Mouse (Mus musculus) olfactory bulb, adult 2 months (tissue): Measurements from ENCODE around the gene Lama5.

Source experiments
- CTCF ChIP-seq: fragments of 200-500 bp; IDR thresholded peaks from 2 replicates; pipeline ENCODE4 v1.5.1; 2012; ENCODE audit warnings: low read depth, mild to moderate bottlenecking, low read length, moderate library complexity; ENCODE audit not compliant: insufficient read depth
- POLR2A ChIP-seq: fragments of 200-500 bp; IDR thresholded peaks from 2 replicates; pipeline ENCODE4 v1.6.1; 2012; ENCODE audit warnings: mild to moderate bottlenecking, low read depth, low read length, moderate library complexity; ENCODE audit not compliant: insufficient read depth

DNA sequence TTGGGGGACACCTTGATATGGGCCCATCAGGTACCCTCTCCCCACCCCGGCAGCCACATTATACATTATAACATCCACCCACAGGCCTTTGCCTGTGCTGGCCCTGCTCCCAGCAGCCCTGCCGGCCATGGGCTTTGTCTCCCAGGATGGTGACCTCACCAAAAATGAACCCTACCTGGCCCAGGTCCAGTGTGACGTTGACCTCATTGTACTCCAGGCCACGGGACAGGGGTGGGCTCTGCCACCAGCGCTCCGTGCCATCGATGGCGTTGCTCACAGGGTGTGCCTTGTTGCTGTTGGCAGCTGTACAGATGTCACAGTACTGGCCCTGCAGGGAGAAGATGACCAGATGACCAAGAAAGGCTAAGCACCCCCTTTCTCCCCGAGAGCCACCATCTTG, 4.6 kb downstream of the Lama5 start:
- TF ChIP-seq CTCF (no peak), POLR2A (no peak)
